Mouse (Mus musculus) limb, embryonic 12.5 days (tissue): ENCODE measurements at regions not wholly inside any gene's neighbourhood (a gene's known extent, or its start where the extent isn't known, plus 50 kb on each side); places are given as distances from the start of the nearest gene placed in this dataset.

Experiments used
- ATAC-seq: fragments of 200-750 bp; cut with Nextera tagmentation; 2 replicates; pipeline ENCODE4 v1.8.0; 2017; ENCODE audit warnings: low read depth, moderate TSS enrichment; ENCODE audit not compliant: insufficient number of reproducible peaks, insufficient read depth, low FRiP score, low TSS enrichment
- H3K27ac ChIP-seq: fragments of 300-500 bp; sonication (generic); 2 replicates; pipeline ENCODE4 v1.5.1; 2016; ENCODE audit warnings: mild to moderate bottlenecking, moderate library complexity
- H3K27me3 ChIP-seq: fragments of 300-500 bp; sonication (generic); 2 replicates; pipeline ENCODE4 v1.6.1; 2016; ENCODE audit warnings: mild to moderate bottlenecking, moderate library complexity
- H3K36me3 ChIP-seq: fragments of 300-500 bp; sonication (generic); 2 replicates; pipeline ENCODE4 v1.6.1; 2016; ENCODE audit warnings: mild to moderate bottlenecking, moderate library complexity
- H3K4me1 ChIP-seq: fragments of 300-500 bp; sonication (generic); replicated peaks from 2 replicates; pipeline ENCODE4 v1.6.1; 2016
- H3K4me2 ChIP-seq: fragments of 300-500 bp; sonication (generic); 2 replicates; pipeline ENCODE4 v1.6.1; 2016; ENCODE audit warnings: mild to moderate bottlenecking, moderate library complexity
- H3K4me3 ChIP-seq: fragments of 300-500 bp; sonication (generic); replicated peaks from 2 replicates; pipeline ENCODE4 v1.5.1; 2016; ENCODE audit warnings: mild to moderate bottlenecking
- H3K9ac ChIP-seq: fragments of 300-500 bp; sonication (generic); replicated peaks from 2 replicates; pipeline ENCODE4 v1.6.1; 2016; ENCODE audit warnings: mild to moderate bottlenecking, moderate library complexity
- H3K9me3 ChIP-seq: fragments of 300-500 bp; sonication (generic); 2 replicates; pipeline ENCODE4 v1.6.1; 2016; ENCODE audit warnings: mild to moderate bottlenecking, moderate library complexity
- WGBS: fragments of 180-500 bp; shearing (Covaris S2); methylation state at CpG from one replicate; pipeline ENCODE4 v1.1.7; 2016; 5-methylcytosine and 5-hydroxymethylcytosine counted together

- Histone ChIP-seq H3K9me3 (no peaks in the 10 kb centered on the region), H3K9ac (no peak overlapping the region), H3K27ac (no peak overlapping the region), H3K4me1 (peaks cover 42% of the 10 kb centered on the region), H3K27me3 (no peaks in the 10 kb centered on the region), H3K36me3 (no peaks in the 10 kb centered on the region), H3K4me2 (no peak overlapping the region), H3K4me3 (no peak overlapping the region)
- ATAC-seq, result no peak
- WGBS, result 60% methylated on average over 5 of the region's 5 CpGs
These were observed 159.6 kb downstream of the Icos start for GRCm38 (mm10) chr1:61137210-61137885.

- H3K27ac ChIP-seq, result no peak overlapping the region
- no peak overlapping the region for H3K4me3 ChIP-seq
- no peaks in the 10 kb centered on the region for H3K27me3 ChIP-seq
- no peak for ATAC-seq
- no peaks in the 10 kb centered on the region for H3K9me3 ChIP-seq
- H3K36me3 ChIP-seq, result no peaks in the 10 kb centered on the region
- no peak overlapping the region for H3K9ac ChIP-seq
- peaks cover 48% of the 10 kb centered on the region for H3K4me1 ChIP-seq
- 62% methylated on average over 11 of the region's 11 CpGs for WGBS
- no peak overlapping the region for H3K4me2 ChIP-seq
These were observed 160.2 kb downstream of the Icos start for GRCm38 (mm10) chr1:61137954-61138353.

- peak overlapping the region; percentile 47 for H3K4me2 ChIP-seq
- 0 out of 2 replicates have a peak overlapping the region, but pooled peaks have one; percentile 18 for H3K4me3 ChIP-seq
- peaks cover 7% of the 10 kb centered on the region; the same call in 1 of the 2 replicates for H3K27me3 ChIP-seq
- no peak for ATAC-seq
- H3K4me1 ChIP-seq, result peaks cover 59% of the 10 kb centered on the region
- 6% methylated on average over 15 of the region's 15 CpGs for WGBS
- no peaks in the 10 kb centered on the region for H3K9me3 ChIP-seq
- no peaks in the 10 kb centered on the region for H3K36me3 ChIP-seq
- H3K27ac ChIP-seq, result peak overlapping the region; percentile 84; the same call in 1 of the 2 replicates
- no peak overlapping the region for H3K9ac ChIP-seq
These were observed 161.7 kb downstream of the Icos start for GRCm38 (mm10) chr1:61139291-61139983.

- Histone ChIP-seq H3K27ac (peak overlapping the region; percentile 84; the same call in 1 of the 2 replicates), H3K4me1 (peaks cover 62% of the 10 kb centered on the region), H3K27me3 (peaks cover 7% of the 10 kb centered on the region; the same call in 1 of the 2 replicates), H3K9me3 (no peaks in the 10 kb centered on the region), H3K4me3 (no peak overlapping the region), H3K36me3 (no peaks in the 10 kb centered on the region), H3K9ac (no peak overlapping the region), H3K4me2 (peak overlapping the region; percentile 47)
- WGBS, result 38% methylated on average over 10 of the region's 10 CpGs
- peak; percentile 21; the same call in 1 of the 2 replicates for ATAC-seq
These were observed 162.4 kb downstream of the Icos start for GRCm38 (mm10) chr1:61139984-61140648.

GRCm38 (mm10) chr1:61140870-61141591, 163.3 kb downstream of the Icos start:
- Histone ChIP-seq H3K4me1 (peaks cover 71% of the 10 kb centered on the region), H3K4me2 (peak overlapping the region; percentile 44)
- WGBS, result 18% methylated on average over 9 of the region's 9 CpGs

GRCm38 (mm10) chr1:61141592-61141930, 163.8 kb downstream of the Icos start:
- H3K4me2 ChIP-seq, result peak overlapping the region; percentile 44
- peaks cover 77% of the 10 kb centered on the region for H3K4me1 ChIP-seq
- no peak overlapping the region for H3K4me3 ChIP-seq
- peak overlapping the region; percentile 84 for H3K27ac ChIP-seq
- H3K36me3 ChIP-seq, result no peaks in the 10 kb centered on the region
- no peak for ATAC-seq
- WGBS, result 1% methylated on average over 2 of the region's 2 CpGs
- H3K27me3 ChIP-seq, result peaks cover 7% of the 10 kb centered on the region
- H3K9me3 ChIP-seq, result no peaks in the 10 kb centered on the region
- no peak overlapping the region for H3K9ac ChIP-seq

More at GRCm38 (mm10) chr1:61140870-61141591, 163.3 kb downstream of the Icos start:
- no peak overlapping the region for H3K4me3 ChIP-seq
- no peak overlapping the region for H3K9ac ChIP-seq
- H3K36me3 ChIP-seq, result no peaks in the 10 kb centered on the region
- peaks cover 7% of the 10 kb centered on the region; the same call in 1 of the 2 replicates for H3K27me3 ChIP-seq
- H3K9me3 ChIP-seq, result no peaks in the 10 kb centered on the region
- peak overlapping the region; percentile 84 for H3K27ac ChIP-seq
- ATAC-seq, result no peak

- Histone ChIP-seq H3K27ac (peak overlapping the region; percentile 84), H3K4me3 (no peak overlapping the region), H3K9me3 (no peaks in the 10 kb centered on the region), H3K4me1 (peaks cover 79% of the 10 kb centered on the region), H3K4me2 (peak overlapping the region; percentile 44), H3K9ac (no peak overlapping the region), H3K36me3 (no peaks in the 10 kb centered on the region), H3K27me3 (peaks cover 8% of the 10 kb centered on the region)
- WGBS, result 7% methylated on average over 9 of the region's 9 CpGs
- no peak for ATAC-seq
These were observed 164.2 kb downstream of the Icos start for GRCm38 (mm10) chr1:61141952-61142351.

- Histone ChIP-seq H3K9ac (no peak overlapping the region), H3K27ac (peak overlapping the region; percentile 84), H3K36me3 (no peaks in the 10 kb centered on the region), H3K4me2 (peak overlapping the region; percentile 44), H3K9me3 (no peaks in the 10 kb centered on the region), H3K4me1 (peaks cover 74% of the 10 kb centered on the region), H3K27me3 (peaks cover 11% of the 10 kb centered on the region), H3K4me3 (no peak overlapping the region)
- 0 out of 2 replicates have a peak, but pooled peaks have one; percentile 32 for ATAC-seq
- 23% methylated on average over 14 of the region's 14 CpGs for WGBS
These were observed 165.5 kb downstream of the Icos start for GRCm38 (mm10) chr1:61143030-61143753.

- 61% methylated on average over 8 of the region's 8 CpGs for WGBS
- H3K27ac ChIP-seq, result no peak overlapping the region
- H3K4me1 ChIP-seq, result peaks cover 74% of the 10 kb centered on the region
These were observed 166.0 kb downstream of the Icos start for GRCm38 (mm10) chr1:61143754-61144066.

GRCm38 (mm10) chr1:61145013-61145412, 167.3 kb downstream of the Icos start:
- Histone ChIP-seq H3K36me3 (no peaks in the 10 kb centered on the region), H3K4me1 (peaks cover 63% of the 10 kb centered on the region), H3K9me3 (no peaks in the 10 kb centered on the region), H3K27ac (no peak overlapping the region), H3K4me2 (no peak overlapping the region), H3K4me3 (no peak overlapping the region), H3K9ac (no peak overlapping the region), H3K27me3 (peaks cover 11% of the 10 kb centered on the region)
- 11% methylated on average over 4 of the region's 4 CpGs for WGBS
- no peak for ATAC-seq

More at GRCm38 (mm10) chr1:61143754-61144066, 166.0 kb downstream of the Icos start:
- ATAC-seq, result no peak
- no peak overlapping the region for H3K4me3 ChIP-seq
- peaks cover 11% of the 10 kb centered on the region for H3K27me3 ChIP-seq
- no peak overlapping the region for H3K4me2 ChIP-seq
- no peaks in the 10 kb centered on the region for H3K9me3 ChIP-seq
- no peak overlapping the region for H3K9ac ChIP-seq
- H3K36me3 ChIP-seq, result no peaks in the 10 kb centered on the region
